Mouse (Mus musculus): ENCODE results near the gene Skap1. TPM values are rescaled to one million over a fixed set of nuclear protein-coding genes. Genes with fewer than 3 reads are reported as not detected.

The Skap1 gene
- total and polyA plus RNA-seq, 3 experiments, result not detected

GRCm38 (mm10) chr11:96737673-96738471, 273.5 kb downstream of the Skap1 start:
- Histone ChIP-seq H3K9me3 (replicated peaks; ENCODE audit: insufficient read depth, low read length) (no peaks in the 10 kb centered on the region), H3K79me2 (ENCODE audit: control insufficient read depth, insufficient read depth, low read length, poor library complexity) (no peaks in the 10 kb centered on the region), H3K36me3 (ENCODE audit: control insufficient read depth in 1 of 2, insufficient read depth in 2 of 2, low read length in 2 of 2) (no peaks in the 10 kb centered on the region; a peak in 1 of 4 replicates), H3K27ac (ENCODE audit: control insufficient read depth, low read depth, low read length) (no peak overlapping the region), H3K4me1 (ENCODE audit: control insufficient read depth in 1 of 2, insufficient read depth in 2 of 2, low read length in 2 of 2) (no peaks in the 10 kb centered on the region), H3K9ac (ENCODE audit: control insufficient read depth, low read depth, low read length, poor library complexity, severe bottlenecking) (no peak overlapping the region), H3K27me3 (ENCODE audit: control insufficient read depth in 1 of 2, insufficient read depth in 2 of 2, low read length in 2 of 2) (peaks cover 23 to 36% of the 10 kb centered on the region in 2 experiments), H3K4me3 (ENCODE audit: control insufficient read depth in 1 of 2, insufficient read depth in 1 of 2, low read depth in 2 of 2, low read length in 2 of 2) (no peak overlapping the region)
- no peak for DNase-seq (ENCODE audit: low read depth, low spot score)
- TF ChIP-seq RAD21 (IDR thresholded peaks at IDR 0.05; ENCODE audit: low read depth, low read length) (peak; percentile 5), CTCF (IDR thresholded peaks at IDR 0.05 in 2 of 3, conservative IDR thresholded peaks at IDR 0.05 in 1 of 3; ENCODE audit: control insufficient read depth in 1 of 3, insufficient read depth in 1 of 3, low read depth in 2 of 3, low read length in 3 of 3, poor library complexity in 1 of 3, severe bottlenecking in 1 of 3) (peak in 1 of 3 experiments; percentile 17; a peak in 1 of 6 replicates), EP300 (IDR thresholded peaks at IDR 0.05; ENCODE audit: low read depth in 1 of 2, low read length in 2 of 2) (no peak)

- Histone ChIP-seq H3K9ac (ENCODE audit: control insufficient read depth, low read depth, low read length, poor library complexity, severe bottlenecking) (no peak overlapping the region), H3K27me3 (ENCODE audit: control insufficient read depth in 1 of 2, insufficient read depth in 2 of 2, low read length in 2 of 2) (peaks cover 31 to 51% of the 10 kb centered on the region in 2 experiments), H3K36me3 (ENCODE audit: control insufficient read depth in 1 of 2, insufficient read depth in 2 of 2, low read length in 2 of 2) (no peaks in the 10 kb centered on the region; a peak in 1 of 4 replicates), H3K79me2 (ENCODE audit: control insufficient read depth, insufficient read depth, low read length, poor library complexity) (no peaks in the 10 kb centered on the region), H3K9me3 (replicated peaks; ENCODE audit: insufficient read depth, low read length) (no peaks in the 10 kb centered on the region), H3K4me1 (ENCODE audit: control insufficient read depth in 1 of 2, insufficient read depth in 2 of 2, low read length in 2 of 2) (no peaks in the 10 kb centered on the region), H3K4me3 (ENCODE audit: control insufficient read depth in 1 of 2, insufficient read depth in 1 of 2, low read depth in 2 of 2, low read length in 2 of 2) (no peak overlapping the region), H3K27ac (ENCODE audit: control insufficient read depth, low read depth, low read length) (no peak overlapping the region)
- no peak for DNase-seq (ENCODE audit: low read depth, low spot score)
- TF ChIP-seq KAT2A (conservative IDR thresholded peaks at IDR 0.05; ENCODE audit: low read depth, low read length), result no peak
- no peak for TF ChIP-seq MYC (IDR thresholded peaks at IDR 0.05; ENCODE audit: low read depth, low read length)
- no peak for TF ChIP-seq ZC3H11A (IDR thresholded peaks at IDR 0.05; ENCODE audit: low read depth, low read length)
- TF ChIP-seq MAZ (IDR thresholded peaks at IDR 0.05; ENCODE audit: low read depth, low read length), result no peak
- TF ChIP-seq EP300 (IDR thresholded peaks at IDR 0.05; ENCODE audit: low read depth in 1 of 2, low read length in 2 of 2), result no peak
- no peak for TF ChIP-seq NELFE (IDR thresholded peaks at IDR 0.05; ENCODE audit: low read depth, low read length)
- no peak for TF ChIP-seq ELF1 (IDR thresholded peaks at IDR 0.05; ENCODE audit: low read depth, low read length)
- TF ChIP-seq ZNF384 (IDR thresholded peaks at IDR 0.05; ENCODE audit: low read depth, low read length), result no peak
- no peak for TF ChIP-seq CHD1 (IDR thresholded peaks at IDR 0.05; ENCODE audit: low read depth, low read length)
- no peak for TF ChIP-seq RCOR1 (IDR thresholded peaks at IDR 0.05; ENCODE audit: low read depth, low read length)
- no peak for TF ChIP-seq CHD2 (IDR thresholded peaks at IDR 0.05; ENCODE audit: low read length)
- no peak for TF ChIP-seq GABPA (IDR thresholded peaks at IDR 0.05; ENCODE audit: low read depth, low read length)
- TF ChIP-seq TCF12 (IDR thresholded peaks at IDR 0.05; ENCODE audit: low read depth, low read length), result no peak
- no peak for TF ChIP-seq USF2 (IDR thresholded peaks at IDR 0.05; ENCODE audit: borderline replicate concordance in 1 of 2, insufficient read depth in 1 of 2, low read depth in 1 of 2, low read length in 2 of 2)
- no peak for TF ChIP-seq RAD21 (IDR thresholded peaks at IDR 0.05; ENCODE audit: low read depth, low read length)
- TF ChIP-seq UBTF (IDR thresholded peaks at IDR 0.05; ENCODE audit: borderline replicate concordance, insufficient read depth, low read depth, low read length), result no peak
Observed at GRCm38 (mm10) chr11:96740796-96741195, 276.4 kb downstream of the Skap1 start.
